Mouse (Mus musculus): ENCODE measurements around the gene Ocel1. TPM values are rescaled to one million over a fixed set of nuclear protein-coding genes. Genes with fewer than 3 reads are reported as not detected.
A peak's percentile ranks its signal among the peaks of the same experiment; 100 is the strongest.
"Not testable (repeated sequence)": the region's sequence is repeated elsewhere in the genome, so short reads cannot be mapped to it uniquely, and the experiment has no call there.

Gene Ocel1
- 5.8 and 6.7 TPM in 2 replicates for polyA plus RNA-seq (2016; fragmentation: Nextera tagmentation; extraction: Ambion mirVana)

- WGBS: under 1% methylated on average over 68 of the region's 68 CpGs
- peak within 1 kb of the TSS; percentile 88 for H3K27ac ChIP-seq
- ATAC-seq (ENCODE audit: low FRiP score): peak; percentile 81
These were observed at the start of gene Ocel1 for GRCm38 (mm10) chr8:71371236-71371848. Ocel1 (plus strand) TSS chr8:71371298.

GRCm38 (mm10) chr8:71322939-71323338, 48.2 kb upstream of the Ocel1 start:
- no peak overlapping the region for H3K27ac ChIP-seq
- H3K9me3 ChIP-seq (replicated peaks): no peaks in the 10 kb centered on the region
- WGBS: 90% methylated on average over 3 of the region's 3 CpGs
- H3K4me1 ChIP-seq: no peaks in the 10 kb centered on the region
- no peak for ATAC-seq (ENCODE audit: low FRiP score)
- H3K4me2 ChIP-seq (replicated peaks): no peak overlapping the region
- no peak overlapping the region for H3K4me3 ChIP-seq
- no peak overlapping the region for H3K9ac ChIP-seq
- no peaks in the 10 kb centered on the region for H3K27me3 ChIP-seq
- peaks cover 60% of the 10 kb centered on the region for H3K36me3 ChIP-seq

More at GRCm38 (mm10) chr8:71371236-71371848, at the start of gene Ocel1:
- Histone ChIP-seq H3K4me2 (replicated peaks) (peak within 1 kb of the TSS; percentile 48), H3K27me3 (no peaks in the 10 kb centered on the region), H3K4me1 (peaks cover 36% of the 10 kb centered on the region), H3K9me3 (replicated peaks) (no peaks in the 10 kb centered on the region), H3K36me3 (peaks cover 33% of the 10 kb centered on the region), H3K9ac (peak within 1 kb of the TSS; percentile 62), H3K4me3 (peak within 1 kb of the TSS; percentile 76)

GRCm38 (mm10) chr8:71324848-71325247, 46.2 kb upstream of the Ocel1 start:
- WGBS: 100% methylated on average over 1 of the region's 1 CpGs
- H3K9ac ChIP-seq: no peak overlapping the region
- peaks cover 76% of the 10 kb centered on the region for H3K36me3 ChIP-seq
- no peaks in the 10 kb centered on the region for H3K27me3 ChIP-seq
- no peaks in the 10 kb centered on the region for H3K4me1 ChIP-seq
- H3K4me3 ChIP-seq: no peak overlapping the region
- H3K4me2 ChIP-seq (replicated peaks): no peak overlapping the region
- no peak for ATAC-seq (ENCODE audit: low FRiP score)
- no peaks in the 10 kb centered on the region for H3K9me3 ChIP-seq (replicated peaks)
- H3K27ac ChIP-seq: no peak overlapping the region

GRCm38 (mm10) chr8:71337834-71338233, 33.3 kb upstream of the Ocel1 start:
- not testable (repeated sequence) for H3K4me1 ChIP-seq; H3K27ac ChIP-seq; H3K9ac ChIP-seq; ATAC-seq (ENCODE audit: low FRiP score); H3K27me3 ChIP-seq; H3K9me3 ChIP-seq (replicated peaks); H3K4me2 ChIP-seq (replicated peaks); H3K4me3 ChIP-seq
- H3K36me3 ChIP-seq: peaks cover 42% of the 10 kb centered on the region
- 98% methylated on average over 6 of the region's 6 CpGs for WGBS

- peaks cover 50% of the 10 kb centered on the region for H3K36me3 ChIP-seq
- no peak overlapping the region for H3K9ac ChIP-seq
- no peak overlapping the region for H3K4me3 ChIP-seq
- H3K27ac ChIP-seq: no peak overlapping the region
- WGBS: 74% methylated on average over 5 of the region's 5 CpGs
- no peak for ATAC-seq (ENCODE audit: low FRiP score)
- H3K4me1 ChIP-seq: no peaks in the 10 kb centered on the region
- H3K27me3 ChIP-seq: no peaks in the 10 kb centered on the region
- H3K9me3 ChIP-seq (replicated peaks): no peaks in the 10 kb centered on the region
- no peak overlapping the region for H3K4me2 ChIP-seq (replicated peaks)
These were observed 30.5 kb upstream of the Ocel1 start for GRCm38 (mm10) chr8:71340625-71341024.

- Histone ChIP-seq H3K27me3 (no peaks in the 10 kb centered on the region), H3K4me3 (no peak overlapping the region), H3K36me3 (peaks cover 83% of the 10 kb centered on the region), H3K4me2 (replicated peaks) (no peak overlapping the region), H3K4me1 (no peaks in the 10 kb centered on the region), H3K9ac (no peak overlapping the region), H3K9me3 (replicated peaks) (no peaks in the 10 kb centered on the region), H3K27ac (no peak overlapping the region)
- ATAC-seq (ENCODE audit: low FRiP score): no peak
- WGBS: 87% methylated on average over 1 of the region's 1 CpGs
These were observed 24.5 kb upstream of the Ocel1 start for GRCm38 (mm10) chr8:71346581-71346980.

GRCm38 (mm10) chr8:71351117-71351516, 20.0 kb upstream of the Ocel1 start:
- Histone ChIP-seq H3K4me3 (no peak overlapping the region), H3K27me3 (no peaks in the 10 kb centered on the region), H3K4me2 (replicated peaks) (no peak overlapping the region), H3K4me1 (no peaks in the 10 kb centered on the region), H3K9me3 (replicated peaks) (no peaks in the 10 kb centered on the region), H3K27ac (no peak overlapping the region), H3K9ac (no peak overlapping the region), H3K36me3 (peaks cover 100% of the 10 kb centered on the region)
- ATAC-seq (ENCODE audit: low FRiP score): no peak
- 77% methylated on average over 3 of the region's 3 CpGs for WGBS

- Histone ChIP-seq H3K4me2 (replicated peaks) (no peak overlapping the region), H3K27ac (no peak overlapping the region), H3K36me3 (peaks cover 100% of the 10 kb centered on the region), H3K4me1 (no peaks in the 10 kb centered on the region), H3K27me3 (no peaks in the 10 kb centered on the region), H3K4me3 (no peak overlapping the region), H3K9ac (no peak overlapping the region), H3K9me3 (replicated peaks) (no peaks in the 10 kb centered on the region)
- ATAC-seq (ENCODE audit: low FRiP score): no peak
- 95% methylated on average over 1 of the region's 1 CpGs for WGBS
These were observed 19.6 kb upstream of the Ocel1 start for GRCm38 (mm10) chr8:71351520-71351919.

- WGBS: 84% methylated on average over 3 of the region's 3 CpGs
- H3K9me3 ChIP-seq (replicated peaks): no peaks in the 10 kb centered on the region
- H3K36me3 ChIP-seq: peaks cover 78% of the 10 kb centered on the region
- H3K9ac ChIP-seq: no peak overlapping the region
- H3K27ac ChIP-seq: no peak overlapping the region
- H3K4me3 ChIP-seq: no peak overlapping the region
- H3K4me1 ChIP-seq: no peaks in the 10 kb centered on the region
- H3K4me2 ChIP-seq (replicated peaks): no peak overlapping the region
- ATAC-seq (ENCODE audit: low FRiP score): no peak
- H3K27me3 ChIP-seq: no peaks in the 10 kb centered on the region
These were observed 13.1 kb upstream of the Ocel1 start for GRCm38 (mm10) chr8:71358026-71358425.

GRCm38 (mm10) chr8:71366771-71367528, 4.1 kb upstream of the Ocel1 start, which contains the start of gene Use1:
Use1 (plus strand) TSS chr8:71366848.
- Histone ChIP-seq H3K9ac (peak within 1 kb of the TSS; percentile 68), H3K4me2 (replicated peaks) (peak within 1 kb of the TSS; percentile 83), H3K27ac (peak within 1 kb of the TSS; percentile 94), H3K9me3 (replicated peaks) (no peaks in the 10 kb centered on the region), H3K36me3 (peaks cover 15% of the 10 kb centered on the region), H3K4me3 (peak within 1 kb of the TSS; percentile 68), H3K4me1 (peaks cover 18% of the 10 kb centered on the region), H3K27me3 (no peaks in the 10 kb centered on the region)
- peak; percentile 80 for ATAC-seq (ENCODE audit: low FRiP score)
- WGBS: under 1% methylated on average over 56 of the region's 56 CpGs

- Histone ChIP-seq H3K9me3 (replicated peaks) (no peaks in the 10 kb centered on the region), H3K36me3 (peaks cover 15% of the 10 kb centered on the region), H3K4me2 (replicated peaks) (peak overlapping the region; percentile 83), H3K27me3 (no peaks in the 10 kb centered on the region), H3K27ac (peak overlapping the region; percentile 94), H3K9ac (peak overlapping the region; percentile 68), H3K4me1 (peaks cover 18% of the 10 kb centered on the region), H3K4me3 (peak overlapping the region; percentile 68)
- 51% methylated on average over 17 of the region's 17 CpGs for WGBS
- ATAC-seq (ENCODE audit: low FRiP score): no peak
These were observed 3.4 kb upstream of the Ocel1 start for GRCm38 (mm10) chr8:71367529-71368176.

- no peak overlapping the region for H3K27ac ChIP-seq
- peaks cover 20% of the 10 kb centered on the region for H3K36me3 ChIP-seq
- H3K4me3 ChIP-seq: 0 out of 2 replicates have a peak overlapping the region, but pooled peaks have one; percentile 68
- no peaks in the 10 kb centered on the region for H3K27me3 ChIP-seq
- H3K9me3 ChIP-seq (replicated peaks): no peaks in the 10 kb centered on the region
- ATAC-seq (ENCODE audit: low FRiP score): no peak
- H3K9ac ChIP-seq: 0 out of 2 replicates have a peak overlapping the region, but pooled peaks have one; percentile 8
- H3K4me1 ChIP-seq: peaks cover 18% of the 10 kb centered on the region
- H3K4me2 ChIP-seq (replicated peaks): peak overlapping the region; percentile 83
These were observed 2.7 kb upstream of the Ocel1 start for GRCm38 (mm10) chr8:71368366-71368765.
